Mouse (Mus musculus) urinary bladder, postnatal 10 days (tissue): Measurements from ENCODE around the gene Brca1.
"Not testable (repeated sequence)": the region's sequence is repeated elsewhere in the genome, so short reads cannot be mapped to it uniquely, and the experiment has no call there.

Experiments used
- DNase-seq: peaks from one replicate; pipeline ENCODE4 v3.0.0; 2022; ENCODE audit warnings: low spot score

Gene Brca1

GRCm38 (mm10) chr11:101551751-101552475, at the start of gene Brca1, which contains the start of gene Nbr1:
TSS of gene Brca1 (minus strand) at chr11:101551955.
TSS of gene Nbr1 (plus strand) at chr11:101552149.
- peak; percentile 73 for DNase-seq

DNA sequence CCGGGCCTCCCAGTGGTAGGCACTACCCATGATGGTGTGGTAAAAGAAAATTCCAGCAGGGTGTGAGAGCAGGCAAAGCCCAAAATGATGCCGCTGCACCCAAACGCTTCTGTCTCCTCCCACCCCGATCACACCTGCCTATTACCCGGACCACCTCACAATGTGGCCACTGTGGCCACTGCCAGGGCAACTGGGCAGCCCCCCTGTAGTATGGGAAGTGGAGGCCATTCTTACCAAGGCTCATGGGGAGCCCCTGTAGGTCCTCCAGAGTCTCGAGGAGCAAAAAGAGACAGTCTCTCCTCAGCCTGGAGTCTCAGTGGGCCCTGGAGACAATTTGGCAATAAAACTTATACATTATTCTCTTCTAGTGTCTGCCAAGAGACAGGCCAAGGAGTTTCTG, 47.4 kb upstream of the Brca1 start, which contains the start of gene Gm11634:
Gene Gm11634 (minus strand): TSS at position 101 of the 400 bp plus-strand sequence.
- no peak for DNase-seq

DNA sequence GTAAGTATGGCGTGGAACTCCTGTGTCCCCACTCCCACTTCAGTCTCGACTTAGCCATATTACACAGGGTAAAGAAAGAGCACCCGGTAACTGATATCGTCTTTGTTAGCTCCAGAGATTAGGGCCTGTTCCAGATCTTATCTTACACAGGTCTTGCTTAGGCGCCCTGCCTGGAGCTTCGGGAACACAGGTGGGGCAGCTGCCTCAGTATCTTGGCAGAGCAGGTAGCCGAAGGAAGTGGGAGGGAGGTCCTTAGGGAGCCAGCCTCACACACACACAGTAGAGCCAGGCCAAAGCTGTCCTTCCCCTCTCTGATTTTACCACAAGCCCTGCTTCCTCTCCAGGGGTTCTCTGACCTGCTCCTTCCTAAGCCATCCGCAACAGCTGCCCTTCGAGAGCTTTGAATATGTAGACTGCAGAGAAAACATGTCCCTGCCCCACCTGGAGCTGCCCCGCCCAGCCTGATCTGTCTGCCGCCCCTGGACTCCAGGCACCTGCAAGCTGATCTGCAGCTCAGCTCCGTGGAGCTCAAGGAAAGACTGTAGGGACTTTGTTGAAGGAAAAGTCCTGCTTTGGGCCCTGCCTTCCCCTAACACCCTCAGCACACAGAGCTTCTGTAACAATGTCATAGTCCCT, 38.4 kb upstream of the Brca1 start:
- DNase-seq = no peak

GRCm38 (mm10) chr11:101589444-101589843, 37.7 kb upstream of the Brca1 start:
- no peak for DNase-seq

DNA sequence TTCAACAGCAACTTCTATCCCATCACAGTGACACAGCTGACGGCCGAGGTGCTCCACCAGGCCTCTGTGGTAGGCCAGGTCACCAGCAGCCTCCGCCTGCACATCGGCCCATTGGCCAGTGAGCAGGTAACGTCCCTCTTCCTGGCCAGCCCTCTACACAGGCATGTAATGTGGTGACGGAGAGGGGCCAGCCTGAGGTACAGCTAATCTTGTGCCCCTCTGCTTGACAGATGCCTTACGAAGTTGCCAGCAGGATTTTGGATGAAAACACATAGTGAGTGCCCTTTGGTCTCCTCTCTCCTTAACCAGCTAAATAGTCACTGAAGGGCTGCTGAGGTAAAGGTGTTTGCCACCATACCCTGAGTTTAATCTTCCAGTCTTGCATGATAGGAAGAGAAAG, 37.1 kb upstream of the Brca1 start:
- no peak for DNase-seq

DNA sequence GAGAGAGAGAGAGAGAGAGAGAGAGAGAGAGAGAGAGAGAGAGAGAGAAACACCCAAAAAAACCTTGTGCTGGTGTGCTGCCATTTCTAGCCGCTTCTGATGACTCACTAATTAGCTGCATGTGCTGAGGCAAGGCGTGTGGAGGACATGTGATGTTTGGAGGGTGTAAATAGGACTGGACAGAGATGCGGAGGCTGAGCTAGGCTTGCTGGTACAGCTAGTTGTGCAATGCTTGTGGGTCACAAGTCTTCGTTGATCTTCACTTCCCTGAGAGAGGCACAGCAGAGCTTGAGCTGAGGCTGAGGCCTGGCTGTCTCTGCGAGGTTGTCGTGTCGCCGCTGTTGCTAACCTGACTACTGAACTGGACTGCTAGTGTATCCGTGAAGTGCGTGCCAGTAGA, 35.9 kb upstream of the Brca1 start:
- no peak for DNase-seq

- no peak for DNase-seq
Observed at GRCm38 (mm10) chr11:101585805-101586204, 34.0 kb upstream of the Brca1 start.

GRCm38 (mm10) chr11:101585031-101585430, 33.3 kb upstream of the Brca1 start:
- DNase-seq = not testable (repeated sequence)

- no peak for DNase-seq
Observed at GRCm38 (mm10) chr11:101583205-101583604, 31.4 kb upstream of the Brca1 start.

DNA sequence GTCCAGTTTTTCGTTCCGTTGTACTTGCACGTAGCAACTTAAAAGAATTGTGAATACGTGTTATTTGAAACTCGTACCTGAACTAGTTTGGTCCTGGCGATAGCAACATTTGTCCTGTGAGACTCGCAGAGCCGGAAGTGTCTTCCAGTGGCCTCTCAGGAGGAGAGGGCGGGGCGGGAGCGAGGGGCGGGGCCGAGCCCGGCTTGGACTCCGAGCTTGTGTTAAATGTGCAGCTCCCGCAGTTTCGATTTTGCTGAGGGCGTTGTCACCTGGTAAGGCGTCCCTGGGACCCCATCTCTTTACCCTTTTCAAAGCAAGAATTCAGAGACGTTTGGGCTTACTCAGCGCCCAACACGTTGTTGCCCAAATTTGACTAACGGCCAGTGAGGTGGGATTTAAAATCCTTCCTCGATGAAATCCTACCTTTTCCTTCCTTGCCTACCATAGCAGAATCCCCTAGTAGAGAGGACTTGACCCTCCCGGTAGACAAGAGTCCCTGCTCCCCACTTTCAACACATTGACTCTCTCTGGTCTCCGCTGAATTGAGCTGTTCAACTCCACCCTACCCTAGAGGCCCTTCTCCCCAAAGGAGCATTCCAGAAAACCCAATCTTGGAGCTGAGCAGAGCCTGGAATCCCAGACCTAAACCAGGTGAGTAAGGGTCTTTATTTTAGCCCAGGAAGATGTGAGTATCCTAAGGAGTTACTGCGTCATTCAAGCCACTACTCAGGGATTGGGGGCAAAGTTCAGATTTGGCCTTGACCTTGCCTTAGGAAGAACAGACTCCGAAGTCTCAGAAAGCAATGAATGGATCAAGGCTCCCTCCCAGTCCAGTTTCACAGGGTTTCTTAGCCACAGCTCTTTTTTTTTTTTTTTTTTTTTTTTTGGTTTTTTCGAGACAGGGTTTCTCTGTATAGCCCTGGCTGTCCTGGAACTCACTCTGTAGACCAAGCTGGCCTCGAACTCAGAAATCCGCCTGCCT, 30.6 kb upstream of the Brca1 start, which contains the start of gene Tmem106a:
Gene Tmem106a (plus strand): TSS at position 189 of the 982 bp plus-strand sequence.
- DNase-seq = no peak

GRCm38 (mm10) chr11:101581081-101581764, 29.5 kb upstream of the Brca1 start:
- DNase-seq = no peak

GRCm38 (mm10) chr11:101576116-101576515, 24.4 kb upstream of the Brca1 start:
- DNase-seq = no peak

- DNase-seq = no peak
Observed at GRCm38 (mm10) chr11:101568421-101568820, 16.7 kb upstream of the Brca1 start.

DNA sequence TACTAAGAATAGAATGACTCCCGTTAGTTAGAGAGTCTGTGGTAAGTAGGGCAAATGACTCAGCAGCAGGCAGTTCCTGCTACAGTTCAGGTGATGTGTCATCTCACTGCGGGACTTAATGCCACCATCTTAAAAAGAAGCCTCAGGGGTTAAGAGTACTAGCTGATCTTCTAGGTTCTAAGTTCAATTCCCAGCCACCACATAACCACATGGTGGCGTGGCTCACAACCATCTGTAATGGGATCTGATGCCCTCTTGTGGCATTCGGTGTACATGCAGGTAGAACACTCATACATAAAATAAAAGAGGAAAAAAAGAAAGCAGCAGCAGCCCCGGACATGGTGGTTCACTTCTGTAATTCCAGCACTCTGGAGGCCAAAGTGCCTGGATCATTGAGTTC, 10.6 kb upstream of the Brca1 start:
- DNase-seq = no peak

DNA sequence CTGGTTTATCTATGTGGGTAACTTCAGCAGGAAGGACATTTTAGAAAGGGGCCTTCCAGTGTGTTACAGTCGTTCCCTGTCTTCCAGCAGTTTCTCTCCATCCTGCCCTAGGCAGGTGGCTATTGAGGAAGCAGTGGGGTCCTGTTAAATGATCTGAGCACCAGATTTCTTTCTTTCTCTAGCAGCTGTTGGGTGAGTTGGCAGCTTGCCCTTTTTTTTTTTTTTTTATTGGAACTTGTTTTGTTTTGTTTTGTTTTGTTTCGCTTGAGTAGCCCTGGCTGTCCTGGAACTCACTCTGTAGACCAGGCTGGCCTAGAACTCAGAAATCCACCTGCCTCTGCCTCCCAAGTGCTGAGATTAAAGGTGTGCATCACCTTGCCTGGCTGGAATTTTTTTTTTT, 5.2 kb upstream of the Brca1 start:
- no peak for DNase-seq

- no peak for DNase-seq
Observed at GRCm38 (mm10) chr11:101556541-101556940, 4.8 kb upstream of the Brca1 start.

GRCm38 (mm10) chr11:101553354-101553930, 1.7 kb upstream of the Brca1 start:
- DNase-seq = no peak

DNA sequence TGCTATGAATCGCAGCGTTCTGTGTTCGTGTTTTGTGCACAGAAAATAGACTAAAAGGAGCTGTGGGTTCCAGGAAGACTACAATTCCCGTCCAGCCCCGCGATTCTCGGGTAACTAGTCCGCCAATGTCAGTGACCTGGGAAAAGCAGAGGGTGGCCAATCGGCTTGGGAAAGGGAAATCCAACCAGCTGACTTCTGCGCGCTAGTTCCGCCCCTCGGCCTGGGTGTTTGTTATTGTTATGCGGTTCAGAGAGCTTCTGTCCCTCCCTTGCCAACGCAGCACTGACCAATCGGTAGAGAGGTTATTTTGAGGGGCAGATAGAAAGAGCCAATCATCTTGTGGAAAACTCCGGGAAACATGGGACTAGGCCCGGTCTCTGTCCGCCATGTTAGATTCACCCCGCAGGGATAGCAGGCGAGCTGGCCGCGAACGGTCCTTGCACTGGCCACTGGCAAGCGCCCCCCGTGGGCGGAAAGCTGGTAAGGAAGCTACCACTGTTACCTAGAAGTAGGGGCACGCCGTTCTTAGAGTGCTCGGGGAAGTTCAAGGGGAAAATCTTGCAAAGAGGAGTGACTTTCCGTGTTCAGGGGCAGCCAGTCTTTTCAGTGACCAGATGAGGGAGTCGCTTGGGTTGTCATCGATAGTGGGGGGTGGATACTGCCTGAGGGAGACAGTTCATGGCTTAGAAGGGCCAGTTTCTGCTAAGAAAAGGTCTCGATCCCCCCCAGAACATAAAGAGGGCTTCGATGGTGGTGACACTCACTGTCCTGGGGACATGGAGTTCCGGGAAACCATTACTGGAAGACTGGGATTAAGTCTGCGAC, 933 bp upstream of the Brca1 start:
- DNase-seq = peak; percentile 77

- no peak for DNase-seq
Observed at GRCm38 (mm10) chr11:101548526-101548925, 3.2 kb downstream of the Brca1 start.

- no peak for DNase-seq
Observed at GRCm38 (mm10) chr11:101544132-101544531, 7.6 kb downstream of the Brca1 start.
